Mouse (Mus musculus): ENCODE measurements around the gene Qars. TPM values are rescaled to one million over a fixed set of nuclear protein-coding genes. Genes with fewer than 3 reads are reported as not detected.

The Qars gene
- polyA plus RNA-seq, 1 experiment from 2014 or later: 85.7 TPM

GRCm38 (mm10) chr9:108560227-108560841, 52.8 kb downstream of the Qars start, which contains the start of gene Impdh2:
TSS of gene Impdh2 (plus strand) at chr9:108560286.
- H3K4me1 ChIP-seq: peaks cover 18% of the 10 kb centered on the region
- ATAC-seq (ENCODE audit: low FRiP score): peak; percentile 98
- H3K27ac ChIP-seq: peak within 1 kb of the TSS; percentile 70
- H3K9me3 ChIP-seq: no peaks in the 10 kb centered on the region
- H3K36me3 ChIP-seq (replicated peaks): peaks cover 79% of the 10 kb centered on the region
- no peaks in the 10 kb centered on the region for H3K27me3 ChIP-seq
- under 1% methylated on average over 53 of the region's 53 CpGs for WGBS
- H3K9ac ChIP-seq: peak within 1 kb of the TSS; percentile 76
- H3K4me3 ChIP-seq (replicated peaks): peak within 1 kb of the TSS; percentile 56
- peak within 1 kb of the TSS; percentile 71 for H3K4me2 ChIP-seq

- no peaks in the 10 kb centered on the region for H3K27me3 ChIP-seq
- H3K4me1 ChIP-seq: peaks cover 41% of the 10 kb centered on the region
- H3K36me3 ChIP-seq (replicated peaks): peaks cover 56% of the 10 kb centered on the region
- H3K4me2 ChIP-seq: no peak overlapping the region
- H3K27ac ChIP-seq: no peak overlapping the region
- no peak overlapping the region for H3K4me3 ChIP-seq (replicated peaks)
- ATAC-seq (ENCODE audit: low FRiP score): no peak
- no peak overlapping the region for H3K9ac ChIP-seq
- no peaks in the 10 kb centered on the region for H3K9me3 ChIP-seq
- 90% methylated on average over 8 of the region's 8 CpGs for WGBS
These were observed 56.2 kb downstream of the Qars start for GRCm38 (mm10) chr9:108563671-108564070.

DNA sequence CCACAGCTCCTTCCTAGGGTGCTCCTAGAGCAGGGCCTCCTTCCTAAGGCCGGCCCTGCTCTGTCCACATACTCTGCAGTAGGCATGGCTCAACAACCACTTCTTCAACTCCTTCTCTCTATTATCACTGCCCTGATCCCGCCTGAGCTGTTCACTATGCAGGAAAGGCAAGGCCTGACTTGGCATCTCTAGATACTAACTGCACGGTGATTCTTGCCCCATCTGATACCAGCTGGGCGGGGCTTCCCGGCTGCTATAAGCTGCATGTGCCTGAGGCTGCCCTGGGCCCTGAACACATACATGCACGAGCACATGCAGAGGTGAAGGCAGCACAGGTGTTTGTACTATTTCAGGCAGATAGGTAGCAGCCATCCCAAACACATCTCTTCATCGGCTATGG, 56.6 kb downstream of the Qars start:
- WGBS: 88% methylated on average over 6 of the region's 7 CpGs
- Histone ChIP-seq H3K27ac (no peak overlapping the region), H3K9ac (no peak overlapping the region), H3K9me3 (no peaks in the 10 kb centered on the region), H3K27me3 (no peaks in the 10 kb centered on the region), H3K4me2 (no peak overlapping the region), H3K4me1 (peaks cover 46% of the 10 kb centered on the region), H3K36me3 (replicated peaks) (peaks cover 51% of the 10 kb centered on the region), H3K4me3 (replicated peaks) (no peak overlapping the region)
- no peak for ATAC-seq (ENCODE audit: low FRiP score)

Other genes starting within 250 kb of the Qars start
- 62.7 and 67.9 TPM in 2 replicates for gene Dag1, start 243.7 kb upstream of the Qars start, polyA plus RNA-seq (2016; fragmentation: Nextera tagmentation; extraction: Ambion mirVana)
- 65.0 and 69.8 TPM in 2 replicates for gene Nicn1, start 217.3 kb upstream of the Qars start, polyA plus RNA-seq (2016; fragmentation: Nextera tagmentation; extraction: Ambion mirVana)
- gene Amt, start 210.9 kb upstream of the Qars start, polyA plus RNA-seq (2016; fragmentation: Nextera tagmentation; extraction: Ambion mirVana): 17.7 and 22.4 TPM in 2 replicates
- 331 and 341 TPM in 2 replicates for gene Rhoa, start 201.6 kb upstream of the Qars start, polyA plus RNA-seq (2016; fragmentation: Nextera tagmentation; extraction: Ambion mirVana)
- 30.5 and 30.7 TPM in 2 replicates for gene Tcta, start 201.5 kb upstream of the Qars start, polyA plus RNA-seq (2016; fragmentation: Nextera tagmentation; extraction: Ambion mirVana)
- 574 and 659 TPM in 2 replicates for gene Gpx1, start 168.8 kb upstream of the Qars start, polyA plus RNA-seq (2016; fragmentation: Nextera tagmentation; extraction: Ambion mirVana)
- 137 and 144 TPM in 2 replicates for gene Usp4, start 159.9 kb upstream of the Qars start, polyA plus RNA-seq (2016; fragmentation: Nextera tagmentation; extraction: Ambion mirVana)
- 1.8 and 1.9 TPM in 2 replicates for gene 1700102P08Rik, start 114.9 kb upstream of the Qars start, polyA plus RNA-seq (2016; fragmentation: Nextera tagmentation; extraction: Ambion mirVana)
- gene Ccdc36, start 79.2 kb upstream of the Qars start, polyA plus RNA-seq (2016; fragmentation: Nextera tagmentation; extraction: Ambion mirVana): 1.1 and 1.4 TPM in 2 replicates
- gene BC048562, start 71.2 kb upstream of the Qars start, polyA plus RNA-seq (2016; fragmentation: Nextera tagmentation; extraction: Ambion mirVana): not detected in 2 replicates
- gene Ccdc71, start 47.2 kb upstream of the Qars start, polyA plus RNA-seq (2016; fragmentation: Nextera tagmentation; extraction: Ambion mirVana): 44.1 and 49.0 TPM in 2 replicates
- gene Klhdc8b, start 46.1 kb upstream of the Qars start, polyA plus RNA-seq (2016; fragmentation: Nextera tagmentation; extraction: Ambion mirVana): 67.6 and 70.0 TPM in 2 replicates
- 37.9 and 39.5 TPM in 2 replicates for gene Lamb2, start 28.0 kb upstream of the Qars start, polyA plus RNA-seq (2016; fragmentation: Nextera tagmentation; extraction: Ambion mirVana)
- gene Usp19, start 17.1 kb upstream of the Qars start, polyA plus RNA-seq (2016; fragmentation: Nextera tagmentation; extraction: Ambion mirVana): 101 and 103 TPM in 2 replicates
- 170 and 171 TPM in 2 replicates for gene Qrich1, start 9.1 kb downstream of the Qars start, polyA plus RNA-seq (2016; fragmentation: Nextera tagmentation; extraction: Ambion mirVana)
- 149 and 159 TPM in 2 replicates for gene Impdh2, start 52.6 kb downstream of the Qars start, polyA plus RNA-seq (2016; fragmentation: Nextera tagmentation; extraction: Ambion mirVana)
- 54.5 and 58.3 TPM in 2 replicates for gene Ndufaf3, start 59.7 kb downstream of the Qars start, polyA plus RNA-seq (2016; fragmentation: Nextera tagmentation; extraction: Ambion mirVana)
- gene Dalrd3, start 62.2 kb downstream of the Qars start, polyA plus RNA-seq (2016; fragmentation: Nextera tagmentation; extraction: Ambion mirVana): 225 and 235 TPM in 2 replicates
- gene Wdr6, start 71.0 kb downstream of the Qars start, polyA plus RNA-seq (2016; fragmentation: Nextera tagmentation; extraction: Ambion mirVana): 254 and 285 TPM in 2 replicates
- 16.2 and 18.4 TPM in 2 replicates for gene P4htm, start 90.0 kb downstream of the Qars start, polyA plus RNA-seq (2016; fragmentation: Nextera tagmentation; extraction: Ambion mirVana)
- gene Arih2, start 141.7 kb downstream of the Qars start, polyA plus RNA-seq (2016; fragmentation: Nextera tagmentation; extraction: Ambion mirVana): 56.4 and 57.9 TPM in 2 replicates
- gene Slc25a20, start 154.4 kb downstream of the Qars start, polyA plus RNA-seq (2016; fragmentation: Nextera tagmentation; extraction: Ambion mirVana): 35.4 and 37.0 TPM in 2 replicates
- gene Prkar2a, start 181.6 kb downstream of the Qars start, polyA plus RNA-seq (2016; fragmentation: Nextera tagmentation; extraction: Ambion mirVana): 55.8 and 56.9 TPM in 2 replicates

Data from forebrain, embryonic 12.5 days (tissue).